Mouse (Mus musculus) Muller cell, postnatal 12 days (primary cell): Measurements from ENCODE around the gene Gnb1.

Experiments
- DNase-seq: peaks from one replicate; pipeline ENCODE4 v3.0.0-alpha.2; 2015; ENCODE audit errors: inconsistent ontology term

Gnb1 gene

DNA sequence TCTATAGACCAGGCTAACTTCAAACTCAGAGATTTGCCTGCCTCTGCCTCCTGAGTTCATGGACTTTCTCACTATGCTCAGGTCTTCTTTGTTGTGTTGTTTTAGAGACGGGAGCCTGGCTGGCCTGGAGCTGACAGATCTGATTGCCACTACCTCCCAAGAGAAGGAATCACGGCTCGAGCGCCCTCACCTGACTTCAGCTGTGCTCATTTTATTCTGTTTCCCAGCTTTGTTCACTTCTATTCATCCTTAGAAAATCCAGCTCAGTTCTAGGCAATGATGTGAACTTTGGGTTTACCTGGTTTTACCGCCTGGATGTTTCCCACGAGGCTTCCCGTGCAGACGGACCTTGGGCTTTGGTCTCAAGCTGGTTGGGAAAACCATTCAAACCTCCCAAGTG, 84.4 kb downstream of the Gnb1 start:
- no peak for DNase-seq

DNA sequence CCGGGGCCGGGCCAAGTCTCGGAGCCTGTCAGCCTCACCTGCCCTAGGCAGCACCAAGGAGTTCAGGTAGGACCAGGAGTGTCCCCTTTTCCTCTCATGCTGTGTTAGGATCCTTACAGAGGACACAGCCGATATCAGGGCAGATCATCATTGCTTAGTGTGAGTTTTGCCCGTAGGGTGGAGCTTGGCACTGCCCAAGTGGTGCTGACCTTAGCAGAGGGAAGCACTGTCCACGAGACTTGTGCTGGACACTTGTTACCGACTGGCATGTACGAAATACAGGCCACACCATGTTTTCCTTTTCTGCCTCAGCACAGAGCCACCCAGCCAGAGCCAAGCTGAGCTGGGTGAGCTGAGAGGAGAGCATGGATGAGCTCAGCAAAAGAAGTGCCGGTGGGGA, 86.0 kb downstream of the Gnb1 start:
- DNase-seq, result no peak

GRCm38 (mm10) chr4:155577741-155578140, 86.6 kb downstream of the Gnb1 start:
- no peak for DNase-seq

GRCm38 (mm10) chr4:155578336-155579125, 87.4 kb downstream of the Gnb1 start:
- DNase-seq, result no peak

DNA sequence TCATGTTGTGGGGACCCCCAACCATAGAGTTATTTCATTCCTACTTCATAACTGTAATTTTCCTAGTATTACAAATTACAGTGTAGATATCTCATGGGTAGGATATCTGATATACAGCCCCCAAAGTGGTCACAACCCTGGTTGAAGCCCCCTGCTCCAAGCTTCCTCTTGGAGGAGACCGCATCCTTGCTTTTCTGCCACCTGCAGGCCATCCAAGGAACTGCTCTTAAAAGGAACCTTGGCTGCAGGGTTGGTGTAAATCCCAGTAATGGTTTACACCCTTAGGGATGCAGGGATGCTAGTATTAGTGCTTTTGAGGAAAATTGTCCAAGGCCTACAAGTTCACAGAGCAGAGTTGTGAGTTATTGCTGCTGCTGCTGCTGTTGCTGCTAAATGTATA, 89.3 kb downstream of the Gnb1 start:
- DNase-seq, result no peak

- peak; percentile 80 for DNase-seq
Measured at GRCm38 (mm10) chr4:155582279-155582905, 91.2 kb downstream of the Gnb1 start.

DNA sequence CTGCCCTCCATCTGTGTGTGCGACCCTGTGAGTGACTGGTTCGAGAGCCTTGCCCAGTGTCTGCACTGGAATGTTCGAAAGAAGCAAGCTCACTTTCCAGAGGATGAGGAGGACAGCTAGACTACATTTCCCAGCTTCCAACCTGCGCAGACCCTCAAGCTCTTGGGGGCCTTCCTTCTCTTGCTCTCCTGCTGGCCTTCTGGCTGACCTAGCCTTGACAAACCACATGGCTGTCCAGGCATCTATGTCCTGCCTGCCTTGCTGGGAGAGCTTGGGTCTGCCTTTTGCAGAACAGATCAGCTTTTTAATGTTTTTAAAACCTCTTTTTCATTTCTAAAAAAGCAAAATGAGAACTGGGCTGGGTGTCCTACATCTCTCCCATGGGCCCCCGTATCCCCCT, 98.2 kb downstream of the Gnb1 start:
- no peak for DNase-seq

DNA sequence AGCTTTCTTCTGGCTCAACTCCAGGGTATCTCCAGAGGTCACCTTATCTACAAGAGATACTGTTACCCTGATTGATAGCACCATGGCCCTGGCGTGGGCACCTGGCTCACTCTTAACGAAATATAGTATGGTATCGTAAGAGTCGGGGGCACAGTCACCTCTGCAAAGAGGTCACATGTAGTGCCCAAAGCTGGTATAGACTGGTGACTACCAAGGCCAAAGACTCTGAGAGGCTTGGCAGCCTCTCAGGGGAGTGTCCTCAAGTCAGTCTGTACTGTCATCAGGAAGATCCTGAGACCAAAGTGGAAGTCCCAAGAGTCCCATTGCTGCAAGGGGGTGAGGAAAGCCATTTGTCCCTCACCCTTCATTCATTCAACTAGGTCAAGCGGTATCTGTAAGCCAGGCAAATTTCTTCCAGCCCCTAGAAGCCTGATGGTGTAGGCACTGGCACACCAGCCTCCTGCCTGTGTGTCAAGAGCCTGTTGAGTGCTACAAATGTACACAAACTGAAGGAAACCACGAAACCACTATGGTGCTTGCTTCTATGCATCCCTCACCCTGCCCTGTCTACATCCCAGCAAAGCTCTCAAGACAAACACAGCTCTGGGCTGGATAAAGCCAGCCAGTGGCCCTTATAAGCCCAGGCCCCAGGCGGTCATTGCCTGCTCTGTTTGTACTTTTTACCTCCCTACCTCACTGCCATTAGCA, 100.0 kb downstream of the Gnb1 start:
- no peak for DNase-seq

GRCm38 (mm10) chr4:155593780-155594179, 102.6 kb downstream of the Gnb1 start:
- no peak for DNase-seq

DNA sequence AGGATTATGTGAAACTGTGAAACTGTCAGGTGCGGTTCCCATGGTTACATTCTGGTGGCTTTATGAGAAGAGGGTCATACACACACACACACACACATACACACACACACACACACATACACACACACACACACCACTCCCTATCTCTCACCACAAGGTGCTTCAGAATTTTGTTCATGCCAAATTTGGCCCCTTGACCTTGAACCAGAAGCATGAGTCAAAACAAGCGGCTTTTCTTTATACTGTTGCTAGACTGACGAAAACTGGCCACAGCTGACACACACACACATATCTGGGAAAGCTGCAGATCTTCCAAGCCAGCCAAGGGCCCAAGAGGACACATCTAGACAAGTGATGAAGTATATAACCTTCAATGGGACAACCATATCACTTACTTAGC, 104.6 kb downstream of the Gnb1 start:
- DNase-seq, result no peak

DNA sequence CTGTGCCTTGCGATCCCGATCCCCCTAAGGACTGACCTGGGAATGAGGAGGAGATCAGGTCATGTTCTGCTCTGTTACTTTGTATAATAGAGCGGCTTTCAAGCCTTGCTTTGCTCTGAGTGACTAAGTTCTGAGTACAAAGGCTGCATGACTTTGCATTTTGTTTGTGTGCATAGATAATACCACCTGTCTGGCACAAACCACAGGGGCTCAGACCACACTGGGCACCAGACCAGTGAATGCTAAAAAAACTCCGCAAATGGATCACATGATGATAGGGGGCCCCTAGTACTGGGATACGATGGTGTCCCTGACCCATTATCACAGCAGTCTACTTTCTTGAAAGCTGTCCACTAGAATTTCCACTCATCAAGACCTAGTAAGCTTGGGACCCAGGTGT, 105.4 kb downstream of the Gnb1 start:
- no peak for DNase-seq

- DNase-seq, result no peak
Measured at GRCm38 (mm10) chr4:155598536-155598935, 107.4 kb downstream of the Gnb1 start.

DNA sequence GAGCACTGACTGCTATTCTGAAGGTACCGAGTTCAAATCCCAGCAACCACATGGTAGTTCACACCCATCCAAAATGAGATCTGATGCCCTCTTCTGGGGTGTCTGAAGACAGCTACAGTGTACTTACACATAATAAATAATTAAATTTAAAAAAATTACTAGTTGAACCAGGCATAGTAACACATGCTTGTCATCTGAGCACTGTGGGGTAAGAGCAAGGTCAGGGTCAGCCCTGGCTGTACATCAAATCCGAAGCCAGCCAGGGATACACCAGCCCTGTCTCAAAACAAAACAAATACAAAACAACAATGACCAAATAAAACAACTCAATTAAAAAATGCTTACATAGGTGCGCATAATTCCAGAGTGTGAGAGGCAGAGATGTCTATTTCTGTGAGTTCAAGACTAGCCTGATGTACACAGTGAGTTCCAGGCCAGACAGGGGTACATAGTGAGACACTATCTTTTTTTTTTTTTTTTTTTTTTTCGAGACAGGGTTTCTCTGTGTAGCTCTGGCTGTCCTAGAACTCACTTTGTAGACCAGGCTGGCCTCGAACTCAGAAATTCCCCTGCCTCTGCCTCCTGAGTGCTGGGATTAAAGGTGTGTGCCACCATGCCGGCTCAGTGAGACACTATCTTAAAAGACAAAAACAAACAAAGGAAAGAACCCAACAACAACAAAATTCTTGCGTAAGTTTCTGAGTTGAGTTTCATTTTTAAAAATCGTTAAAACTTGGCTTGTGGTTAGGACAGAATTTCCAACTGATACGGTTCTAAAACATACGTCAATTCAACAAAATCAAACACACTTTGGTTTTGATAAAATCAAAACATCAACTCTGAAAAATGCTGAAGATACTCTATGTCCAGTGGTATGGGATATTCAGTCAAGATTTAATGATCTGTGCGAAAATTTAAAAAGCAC, 109.0 kb downstream of the Gnb1 start:
- no peak for DNase-seq

DNA sequence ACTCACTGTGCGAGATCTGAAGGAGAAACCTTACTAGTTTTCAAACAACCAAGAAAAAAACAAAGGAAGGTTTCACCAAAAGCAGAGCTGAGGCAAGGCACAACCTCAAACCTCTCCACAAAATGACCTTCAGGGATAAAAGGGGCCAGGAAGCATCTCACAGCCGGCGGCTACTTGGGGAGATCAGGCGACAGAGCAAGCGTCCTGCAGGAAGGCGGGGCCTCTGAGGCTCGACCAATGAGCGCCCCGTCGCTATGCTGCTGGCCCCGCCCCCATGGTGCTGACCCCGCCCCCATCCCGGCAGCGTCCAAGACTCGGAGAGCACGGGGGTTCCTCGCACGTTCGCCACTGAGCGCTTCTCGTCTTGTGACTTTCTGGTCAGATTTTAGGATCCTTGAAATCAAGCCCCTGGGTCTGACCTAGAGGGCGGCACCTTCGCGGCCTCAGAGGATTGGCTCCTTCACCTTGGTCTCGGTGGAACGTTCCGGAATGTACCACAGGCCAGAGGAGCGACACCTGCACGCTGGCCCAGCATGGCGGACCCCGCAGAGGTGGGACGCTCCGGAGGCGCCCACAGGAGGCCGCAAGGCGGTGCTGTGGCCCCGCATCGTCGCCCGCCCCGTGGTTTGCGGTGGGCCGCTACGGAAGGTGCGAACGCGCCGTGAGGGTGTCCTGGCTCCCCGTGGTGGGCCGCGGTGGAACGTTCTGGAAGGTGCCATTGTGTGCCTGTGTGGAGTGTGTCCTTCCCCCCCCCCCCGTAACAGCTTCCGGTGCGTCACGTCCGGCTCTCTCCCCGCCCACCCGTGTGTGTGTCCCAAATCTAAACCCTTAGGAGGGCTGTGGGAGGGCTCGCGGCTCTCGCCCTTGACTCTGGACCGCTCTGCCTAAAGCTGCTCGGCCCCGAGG, 110.2 kb downstream of the Gnb1 start, which contains the start of gene Slc35e2:
Gene Slc35e2, plus strand, starts transcription at position 326 of the 906 bp plus-strand sequence.
- peak; percentile 98 for DNase-seq

- DNase-seq, result no peak
Measured at GRCm38 (mm10) chr4:155601997-155602456, 110.9 kb downstream of the Gnb1 start.

DNA sequence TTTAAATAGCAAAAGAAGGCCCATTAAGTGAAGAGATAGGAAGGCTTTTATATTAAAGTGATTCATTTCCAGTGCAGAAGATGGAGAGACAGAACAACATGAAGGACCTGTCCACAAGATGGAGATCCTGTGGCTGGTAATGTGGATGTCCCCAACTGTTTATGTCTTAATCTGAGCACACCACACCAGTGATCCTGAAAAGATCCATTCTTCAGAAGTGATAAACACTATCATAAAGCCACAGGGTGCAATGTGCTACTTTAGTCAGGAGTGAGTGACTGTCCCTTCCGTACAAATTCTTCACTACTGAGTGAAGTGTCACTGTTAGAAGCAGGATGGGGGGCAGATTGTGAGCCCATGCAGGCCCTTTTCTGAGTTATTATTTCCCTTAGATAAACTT, 111.6 kb downstream of the Gnb1 start:
- DNase-seq, result no peak

DNA sequence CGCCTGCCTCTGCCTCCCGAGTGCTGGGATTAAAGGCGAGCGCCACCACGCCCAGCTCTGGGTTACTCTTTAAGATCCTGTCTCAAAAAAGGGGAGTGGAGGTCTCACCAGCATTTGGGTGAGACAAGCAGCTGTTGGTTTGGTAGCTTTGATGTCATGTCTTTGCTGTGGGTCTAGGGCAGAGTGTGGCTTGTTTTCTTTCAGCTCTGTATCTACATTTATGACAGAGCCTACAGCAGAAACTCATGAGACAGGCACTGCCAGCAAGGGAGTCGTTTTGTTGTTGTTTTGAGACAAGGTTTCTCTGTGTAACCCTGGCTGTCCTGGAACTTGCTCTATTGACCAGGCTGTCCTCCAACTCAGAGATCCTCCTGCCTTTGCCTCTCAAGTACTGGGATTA, 112.6 kb downstream of the Gnb1 start:
- DNase-seq, result no peak

DNA sequence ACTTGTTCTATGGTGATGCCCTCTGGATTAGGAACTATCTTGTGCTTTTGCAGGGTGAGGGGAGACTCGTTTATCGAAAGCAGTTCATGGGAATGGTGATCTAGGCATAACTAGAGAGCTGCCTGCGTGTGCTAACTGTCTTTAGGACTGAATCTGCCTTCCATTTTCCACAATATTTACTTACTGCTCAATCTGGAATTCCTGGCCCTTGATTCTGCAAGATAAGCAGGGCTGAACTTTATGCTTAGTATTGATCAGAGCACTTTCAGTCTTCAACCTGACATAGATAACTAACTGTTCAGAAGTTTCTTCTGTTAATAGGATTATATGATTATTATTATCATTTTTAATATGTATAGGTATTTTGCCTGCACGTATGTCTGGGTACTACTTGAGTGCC, 114.0 kb downstream of the Gnb1 start:
- DNase-seq, result no peak

GRCm38 (mm10) chr4:155606825-155607224, 115.7 kb downstream of the Gnb1 start:
- DNase-seq, result no peak
